Mouse (Mus musculus): Measurements from ENCODE around the gene Actl11. TPM values are rescaled to one million over a fixed set of nuclear protein-coding genes. Genes with fewer than 3 reads are reported as not detected.

The Actl11 gene
- polyA plus RNA-seq, 1 experiment, result not detected

DNA sequence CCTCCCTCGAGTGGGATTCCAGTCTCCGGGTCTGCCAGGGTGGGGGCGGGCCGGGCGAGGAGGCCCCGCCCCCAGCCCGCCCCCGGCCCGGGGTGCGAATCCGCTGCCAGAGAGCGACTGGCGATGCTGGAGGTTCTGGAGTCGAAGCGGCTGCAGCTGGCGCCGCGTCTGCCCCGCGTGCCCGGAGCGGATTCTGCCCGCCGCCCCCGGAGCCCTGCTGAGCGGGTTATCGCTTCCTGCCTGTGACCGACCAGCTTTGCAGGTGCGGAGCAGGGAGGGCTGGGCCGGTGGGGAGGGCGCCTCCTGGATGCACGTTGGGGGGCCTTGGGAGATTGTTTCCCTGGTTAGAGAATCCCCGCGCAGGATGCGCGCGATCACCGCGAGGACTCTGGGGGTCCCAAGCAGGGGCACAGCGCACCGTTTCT, 7.5 kb downstream of the Actl11 start:
- TF ChIP-seq POLR2A (IDR thresholded peaks at IDR 0.05; ENCODE audit: borderline replicate concordance, low read depth, low read length) (no peak), CTCF (IDR thresholded peaks at IDR 0.05; ENCODE audit: low read depth, low read length) (no peak)
- 0 out of 2 replicates have a peak overlapping the region, but pooled peaks have one; percentile 4 for H3K4me3 ChIP-seq (ENCODE audit: insufficient read depth, low read length)
- no peak overlapping the region for H3K27ac ChIP-seq (ENCODE audit: insufficient read depth, low read depth, low read length)
- no peaks in the 10 kb centered on the region for H3K4me1 ChIP-seq (ENCODE audit: control insufficient read depth, insufficient read depth, low read length)

DNA sequence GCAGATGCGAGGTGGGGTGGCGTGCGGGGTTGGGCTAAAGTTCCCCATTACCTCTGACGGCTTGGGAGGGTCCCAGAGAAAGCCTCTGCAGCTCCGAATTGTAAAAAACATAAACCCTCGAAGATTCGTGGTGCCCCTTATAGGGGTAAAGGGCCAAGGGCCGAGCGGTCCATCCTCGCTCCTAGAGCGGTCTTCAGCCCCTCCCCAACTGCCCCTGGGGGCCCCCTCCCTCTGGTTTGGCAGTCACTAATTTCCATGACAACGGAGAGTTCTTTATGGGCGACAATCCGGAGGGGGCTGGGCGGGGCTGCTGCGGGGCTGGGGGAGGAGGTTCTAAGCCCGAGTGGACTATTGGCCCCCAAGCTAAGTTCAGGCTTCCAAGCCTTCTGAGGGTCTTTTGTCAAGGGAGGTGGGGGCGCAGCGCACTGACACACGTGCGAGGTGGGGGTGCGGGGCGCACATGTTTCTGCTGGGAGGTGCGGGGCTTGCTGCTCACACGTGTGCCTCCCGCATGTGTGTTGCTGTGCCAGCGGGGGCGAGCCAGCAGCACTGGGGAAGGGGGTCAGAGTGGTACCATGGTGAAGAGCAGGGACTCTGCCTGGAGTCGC, 8.1 kb downstream of the Actl11 start:
- H3K4me1 ChIP-seq (ENCODE audit: control insufficient read depth, insufficient read depth, low read length), result no peaks in the 10 kb centered on the region
- TF ChIP-seq POLR2A (IDR thresholded peaks at IDR 0.05; ENCODE audit: borderline replicate concordance, low read depth, low read length), result no peak
- TF ChIP-seq CTCF (IDR thresholded peaks at IDR 0.05; ENCODE audit: low read depth, low read length), result no peak
- H3K27ac ChIP-seq (ENCODE audit: insufficient read depth, low read depth, low read length), result no peak overlapping the region
- H3K4me3 ChIP-seq (ENCODE audit: insufficient read depth, low read length), result 0 out of 2 replicates have a peak overlapping the region, but pooled peaks have one; percentile 4

DNA sequence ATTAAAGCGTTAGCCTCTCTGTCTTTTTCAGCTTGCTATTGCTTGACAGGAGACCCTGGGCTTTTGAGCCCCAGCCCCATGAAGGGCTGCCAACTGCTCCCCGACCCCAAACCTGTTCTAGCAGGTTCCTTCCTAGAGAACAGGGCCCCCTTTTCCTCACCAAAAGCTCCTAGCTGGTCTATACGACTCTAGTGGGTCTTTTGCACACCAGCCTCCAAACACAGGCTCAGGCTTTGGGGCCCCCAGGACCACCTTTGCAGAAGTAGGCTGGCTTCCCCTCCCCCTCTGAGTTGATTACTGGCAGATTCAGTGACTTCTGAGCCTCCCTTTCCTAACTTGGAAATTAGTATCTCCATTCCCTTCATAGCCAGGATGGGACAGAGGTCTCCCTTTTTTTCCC, 8.6 kb downstream of the Actl11 start:
- Histone ChIP-seq H3K27ac (ENCODE audit: insufficient read depth, low read depth, low read length) (no peak overlapping the region), H3K4me1 (ENCODE audit: control insufficient read depth, insufficient read depth, low read length) (no peaks in the 10 kb centered on the region), H3K4me3 (ENCODE audit: insufficient read depth, low read length) (no peak overlapping the region)
- no peak for TF ChIP-seq CTCF (IDR thresholded peaks at IDR 0.05; ENCODE audit: low read depth, low read length)
- no peak for TF ChIP-seq POLR2A (IDR thresholded peaks at IDR 0.05; ENCODE audit: borderline replicate concordance, low read depth, low read length)

DNA sequence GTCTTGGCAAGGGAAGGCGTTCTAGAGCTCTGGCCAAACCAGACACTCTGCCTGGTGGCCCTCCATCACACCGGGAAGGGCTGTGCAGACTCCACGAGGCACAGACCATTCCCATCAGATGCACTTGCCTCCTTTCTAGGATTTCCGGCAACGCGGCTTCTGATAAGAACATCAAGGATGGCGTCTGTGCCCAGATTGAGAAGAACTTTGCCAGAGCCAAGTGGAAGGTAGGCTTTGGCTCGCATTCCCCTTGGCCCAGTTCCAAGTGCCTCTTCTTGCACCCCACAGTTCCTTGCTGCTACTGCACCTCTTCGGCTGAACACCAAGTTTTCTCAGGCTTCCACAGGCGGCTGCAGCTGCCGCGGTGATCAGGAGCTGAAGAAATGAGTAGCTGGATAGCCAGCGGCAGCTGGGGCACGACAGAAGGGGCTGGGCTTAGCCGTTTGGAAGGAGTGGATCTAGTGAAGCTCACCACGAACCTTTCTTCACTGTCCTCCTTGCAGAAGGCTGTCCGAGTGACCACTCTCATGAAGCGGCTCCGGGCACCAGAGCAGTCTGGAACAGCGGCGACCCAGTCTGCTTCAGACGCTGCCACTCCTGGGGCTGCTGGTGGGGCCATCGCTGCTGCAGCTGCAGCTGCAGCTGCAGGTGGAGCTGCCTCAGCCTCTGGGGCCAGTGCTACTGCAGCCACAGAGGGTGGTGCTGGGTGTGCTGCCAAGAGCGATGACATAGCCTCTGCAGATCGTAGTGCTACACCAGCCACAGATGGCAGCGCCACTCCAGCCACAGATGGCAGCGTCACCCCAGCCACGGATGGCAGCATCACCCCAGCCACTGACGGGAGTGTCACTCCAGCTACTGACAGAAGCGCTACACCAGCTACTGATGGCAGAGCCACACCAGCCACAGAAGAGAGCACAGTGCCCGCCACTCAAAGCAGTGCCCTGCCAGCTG, 19.2 kb downstream of the Actl11 start:
- Histone ChIP-seq H3K27ac (ENCODE audit: insufficient read depth, low read depth, low read length) (no peak overlapping the region), H3K4me3 (ENCODE audit: insufficient read depth, low read length) (no peak overlapping the region), H3K4me1 (ENCODE audit: control insufficient read depth, insufficient read depth, low read length) (peaks cover 5% of the 10 kb centered on the region)
- TF ChIP-seq POLR2A (IDR thresholded peaks at IDR 0.05; ENCODE audit: borderline replicate concordance, low read depth, low read length), result no peak
- no peak for TF ChIP-seq CTCF (IDR thresholded peaks at IDR 0.05; ENCODE audit: low read depth, low read length)

DNA sequence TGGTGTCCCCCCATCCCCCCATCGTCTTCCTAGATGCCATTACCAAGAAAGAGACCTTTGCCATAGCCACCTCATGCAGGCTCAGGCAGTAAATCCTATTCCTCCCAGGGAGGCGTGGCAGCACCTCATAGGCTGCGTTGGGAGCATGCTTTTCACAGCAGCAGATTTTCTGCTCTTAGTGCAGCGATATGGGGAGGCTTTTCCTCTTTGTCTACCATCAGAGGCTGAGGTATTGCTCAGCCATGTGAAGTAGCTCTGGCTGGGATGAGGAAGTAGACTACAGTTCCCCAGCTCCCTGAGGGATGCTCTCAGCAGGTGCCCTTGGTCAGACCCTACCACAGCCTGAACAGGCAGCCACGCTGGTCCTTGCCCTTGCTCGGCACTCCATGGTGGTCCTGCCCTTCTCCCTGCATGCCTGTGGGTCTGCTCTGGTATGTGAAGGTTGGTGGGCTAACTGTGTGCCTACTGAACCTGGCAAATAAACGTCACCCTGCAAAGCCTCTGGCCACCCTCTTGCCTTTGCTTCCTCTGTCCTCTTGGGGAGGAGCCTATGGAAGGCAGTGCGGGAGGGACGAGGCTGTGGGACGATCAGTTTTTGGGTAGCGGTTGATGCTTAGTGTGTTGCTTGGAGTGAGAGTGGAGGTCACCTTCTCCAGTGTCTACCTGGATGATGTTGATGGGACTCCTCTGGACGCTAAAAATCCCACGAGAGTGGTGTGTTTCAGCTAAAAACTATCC, 21.1 kb downstream of the Actl11 start:
- peaks cover 5% of the 10 kb centered on the region for H3K4me1 ChIP-seq (ENCODE audit: control insufficient read depth, insufficient read depth, low read length)
- TF ChIP-seq CTCF (IDR thresholded peaks at IDR 0.05; ENCODE audit: low read depth, low read length), result no peak
- no peak for TF ChIP-seq POLR2A (IDR thresholded peaks at IDR 0.05; ENCODE audit: borderline replicate concordance, low read depth, low read length)
- no peak overlapping the region for H3K4me3 ChIP-seq (ENCODE audit: insufficient read depth, low read length)
- no peak overlapping the region for H3K27ac ChIP-seq (ENCODE audit: insufficient read depth, low read depth, low read length)

DNA sequence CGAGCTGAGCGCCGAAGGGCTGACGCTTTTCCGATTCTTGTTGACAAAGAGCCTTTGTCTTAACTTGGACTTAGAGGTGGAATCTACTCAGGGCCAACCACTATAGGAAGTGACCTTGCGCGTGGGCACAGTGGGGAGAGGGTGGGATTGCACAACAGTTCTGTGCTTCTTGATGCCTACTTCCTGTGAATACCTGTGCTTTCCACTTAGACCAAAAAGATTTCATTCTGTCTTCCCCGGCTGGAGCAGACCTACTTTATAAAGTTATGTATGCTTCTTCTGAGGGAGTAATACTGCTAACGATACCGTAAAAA, 21.6 kb downstream of the Actl11 start, which contains the start of gene Traip:
Traip (plus strand) TSS at position 215 of the 314 bp plus-strand sequence.
- TF ChIP-seq POLR2A (IDR thresholded peaks at IDR 0.05; ENCODE audit: borderline replicate concordance, low read depth, low read length) (no peak), CTCF (IDR thresholded peaks at IDR 0.05; ENCODE audit: low read depth, low read length) (no peak)
- Histone ChIP-seq H3K4me1 (ENCODE audit: control insufficient read depth, insufficient read depth, low read length) (peaks cover 5% of the 10 kb centered on the region), H3K27ac (ENCODE audit: insufficient read depth, low read depth, low read length) (peak within 1 kb of the TSS; percentile 31; the same call in 1 of the 2 replicates), H3K4me3 (ENCODE audit: insufficient read depth, low read length) (peak within 1 kb of the TSS; percentile 89)

DNA sequence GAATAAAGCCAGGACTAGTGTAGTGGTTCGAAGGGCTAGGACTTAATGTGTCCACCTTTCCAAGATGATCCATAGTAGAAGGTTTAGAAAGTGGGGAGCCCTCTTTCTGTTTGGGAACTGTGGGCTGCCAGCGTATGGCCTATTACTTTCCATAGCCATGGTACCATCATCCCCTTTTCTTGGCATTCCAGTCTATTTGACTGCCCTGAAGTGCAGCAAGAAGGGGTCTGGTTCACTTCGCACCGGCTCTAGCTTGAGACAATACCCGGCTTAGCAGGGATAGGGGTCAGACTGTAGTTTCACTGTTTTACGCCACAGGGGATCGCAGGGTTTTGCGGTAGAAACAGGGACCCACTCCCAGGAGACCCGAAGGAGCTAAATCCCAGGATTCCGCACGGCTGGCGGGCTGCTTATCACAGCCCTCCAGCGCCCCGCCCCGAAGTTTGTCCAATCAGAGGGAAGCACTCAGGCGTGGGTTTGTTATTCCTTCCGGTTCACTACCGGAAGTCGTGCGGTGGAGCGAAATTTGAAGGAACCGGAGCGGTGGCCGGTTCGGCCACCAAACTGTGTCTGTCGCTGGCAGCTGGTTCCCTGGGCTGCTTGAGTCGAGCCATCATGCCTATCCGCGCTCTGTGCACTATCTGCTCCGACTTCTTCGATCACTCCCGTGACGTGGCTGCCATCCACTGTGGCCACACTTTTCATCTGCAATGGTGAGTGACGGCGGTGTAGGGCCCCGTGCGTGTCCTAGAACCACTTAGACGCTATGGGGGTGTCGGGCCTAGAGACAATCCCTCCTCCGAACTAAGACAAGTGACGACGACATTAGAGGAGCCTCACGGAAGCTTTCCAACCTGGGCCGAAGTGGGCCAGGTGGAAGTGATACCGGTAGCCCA, 22.4 kb downstream of the Actl11 start:
- no peak for TF ChIP-seq CTCF (IDR thresholded peaks at IDR 0.05; ENCODE audit: low read depth, low read length)
- TF ChIP-seq POLR2A (IDR thresholded peaks at IDR 0.05; ENCODE audit: borderline replicate concordance, low read depth, low read length), result 0 out of 2 replicates have a peak, but pooled peaks have one; percentile 33
- peak overlapping the region; percentile 31; the same call in 1 of the 2 replicates for H3K27ac ChIP-seq (ENCODE audit: insufficient read depth, low read depth, low read length)
- H3K4me3 ChIP-seq (ENCODE audit: insufficient read depth, low read length), result peak overlapping the region; percentile 89
- H3K4me1 ChIP-seq (ENCODE audit: control insufficient read depth, insufficient read depth, low read length), result peaks cover 8% of the 10 kb centered on the region

DNA sequence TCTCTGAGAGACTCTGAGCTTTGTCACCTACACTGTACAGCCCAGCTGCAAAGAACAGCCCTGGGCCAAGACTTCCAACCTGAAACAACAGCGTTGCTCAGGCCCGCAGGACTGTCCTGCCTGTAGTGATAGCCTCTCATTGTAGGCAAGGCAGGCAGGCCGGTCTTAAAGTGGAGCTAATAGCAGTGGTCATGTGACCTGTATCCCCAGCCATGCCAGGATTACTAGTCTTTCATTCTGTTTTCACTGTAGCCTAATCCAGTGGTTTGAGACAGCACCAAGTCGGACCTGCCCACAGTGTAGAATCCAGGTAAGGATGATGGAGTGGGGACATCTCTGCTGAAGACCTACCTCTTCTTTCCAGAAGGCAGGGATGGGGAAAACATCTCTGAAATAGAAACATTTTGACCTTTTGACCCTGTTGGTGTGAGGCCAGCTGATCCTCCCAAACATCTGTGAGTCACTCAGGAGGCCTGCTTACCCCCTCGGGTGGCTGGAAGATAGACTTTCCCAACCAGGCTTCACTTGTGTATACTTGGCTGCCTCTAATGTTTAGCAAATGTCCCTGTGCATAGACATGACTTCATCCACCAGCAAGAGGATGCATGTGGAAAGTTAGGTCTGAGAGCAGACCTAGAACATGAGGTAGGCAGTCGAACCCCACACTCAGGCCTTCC, 27.5 kb downstream of the Actl11 start:
- TF ChIP-seq CTCF (IDR thresholded peaks at IDR 0.05; ENCODE audit: low read depth, low read length) (no peak), POLR2A (IDR thresholded peaks at IDR 0.05; ENCODE audit: borderline replicate concordance, low read depth, low read length) (no peak)
- no peak overlapping the region for H3K27ac ChIP-seq (ENCODE audit: insufficient read depth, low read depth, low read length)
- H3K4me1 ChIP-seq (ENCODE audit: control insufficient read depth, insufficient read depth, low read length), result peaks cover 12% of the 10 kb centered on the region
- no peak overlapping the region for H3K4me3 ChIP-seq (ENCODE audit: insufficient read depth, low read length)
